Mouse (Mus musculus) kidney, postnatal 0 days (tissue): Measurements from ENCODE around the gene Slc6a20a. TPM values are rescaled to one million over a fixed set of nuclear protein-coding genes. Genes with fewer than 3 reads are reported as not detected.

Experiments used
- ATAC-seq: fragments of 200-750 bp; cut with Nextera tagmentation; replicated peaks from 2 replicates; pipeline ENCODE4 v1.8.0; 2017; ENCODE audit warnings: low read depth, moderate number of reproducible peaks, moderate TSS enrichment, moderate library complexity; ENCODE audit not compliant: low FRiP score
- DNase-seq: peaks from one replicate; pipeline ENCODE4 v3.0.0-alpha.2; 2016; ENCODE audit warnings: low spot score
- H3K27ac ChIP-seq: fragments of 300-500 bp; sonication (generic); 2 replicates; pipeline ENCODE4 v1.5.1; 2014; ENCODE audit warnings: mild to moderate bottlenecking
- H3K27me3 ChIP-seq: fragments of 300-500 bp; sonication (generic); 2 replicates; pipeline ENCODE4 v1.6.1; 2014; ENCODE audit warnings: low read length, mixed read lengths; ENCODE audit not compliant: insufficient read depth
- H3K36me3 ChIP-seq: fragments of 300-500 bp; sonication (generic); 2 replicates; pipeline ENCODE4 v1.6.1; 2014; ENCODE audit warnings: low read length, mixed read lengths; ENCODE audit not compliant: insufficient read depth
- H3K4me1 ChIP-seq: fragments of 300-500 bp; sonication (generic); replicated peaks from 2 replicates; pipeline ENCODE4 v1.6.1; 2014; ENCODE audit warnings: antibody characterized with exemption, low read length, mixed read lengths; ENCODE audit not compliant: insufficient read depth
- H3K4me2 ChIP-seq: fragments of 300-500 bp; sonication (generic); 2 replicates; pipeline ENCODE4 v1.6.1; 2014; ENCODE audit warnings: mild to moderate bottlenecking, low read length, moderate library complexity, mixed read lengths
- H3K4me3 ChIP-seq: fragments of 300-500 bp; sonication (generic); replicated peaks from 2 replicates; pipeline ENCODE4 v1.5.1; 2014; ENCODE audit warnings: low read depth, low read length
- H3K9ac ChIP-seq: fragments of 300-500 bp; sonication (generic); 2 replicates; pipeline ENCODE4 v1.6.1; 2014; ENCODE audit warnings: low read depth, low read length
- H3K9me3 ChIP-seq: fragments of 300-500 bp; sonication (generic); replicated peaks from 2 replicates; pipeline ENCODE4 v1.6.1; 2016; ENCODE audit warnings: low read length, inconsistent platforms, mixed read lengths
- CTCF ChIP-seq: IDR thresholded peaks from 2 replicates; pipeline ENCODE4 v1.5.1; 2016; ENCODE audit warnings: antibody characterized with exemption, low read depth, mild to moderate bottlenecking, moderate library complexity
- WGBS: fragments of 180-500 bp; shearing (Covaris S2); extraction: QIAGEN DNeasy Blood & Tissue Kit; methylation state at CpG from one replicate; pipeline ENCODE4 v1.1.7; 2014; 5-methylcytosine and 5-hydroxymethylcytosine counted together
- polyA plus RNA-seq: library from polyadenylated mRNA; unstranded; fragments of >200 nt; fragmentation: Nextera tagmentation; extraction: Ambion mirVana; gene quantifications from 2 replicates; pipeline ENCODE4 v1.2.1, GENCODE M21; 2015

The Slc6a20a gene
- polyA plus RNA-seq, 1 experiment from 2014 or later, result 2.2 TPM

GRCm38 (mm10) chr9:123709226-123709625 lies 30.5 kb upstream of the Slc6a20a start:
- no peak for ATAC-seq
- Histone ChIP-seq H3K4me2 (no peak overlapping the region), H3K4me1 (no peaks in the 10 kb centered on the region), H3K27ac (no peak overlapping the region), H3K4me3 (no peak overlapping the region), H3K9me3 (no peaks in the 10 kb centered on the region), H3K27me3 (no peaks in the 10 kb centered on the region), H3K9ac (no peak overlapping the region), H3K36me3 (peaks cover 23% of the 10 kb centered on the region; the same call in 1 of the 2 replicates)
- 37% methylated on average over 2 of the region's 2 CpGs for WGBS
- TF ChIP-seq CTCF, result peak; percentile 58
- peak; percentile 20 for DNase-seq

GRCm38 (mm10) chr9:123701822-123702221 lies 23.1 kb upstream of the Slc6a20a start:
- Histone ChIP-seq H3K9me3 (no peaks in the 10 kb centered on the region), H3K27me3 (no peaks in the 10 kb centered on the region), H3K9ac (no peak overlapping the region), H3K4me3 (no peak overlapping the region), H3K36me3 (peaks cover 15% of the 10 kb centered on the region; the same call in 1 of the 2 replicates), H3K4me1 (no peaks in the 10 kb centered on the region), H3K4me2 (no peak overlapping the region), H3K27ac (no peak overlapping the region)
- TF ChIP-seq CTCF, result no peak
- 88% methylated on average over 5 of the region's 5 CpGs for WGBS
- DNase-seq (no peak), ATAC-seq (no peak)

DNA sequence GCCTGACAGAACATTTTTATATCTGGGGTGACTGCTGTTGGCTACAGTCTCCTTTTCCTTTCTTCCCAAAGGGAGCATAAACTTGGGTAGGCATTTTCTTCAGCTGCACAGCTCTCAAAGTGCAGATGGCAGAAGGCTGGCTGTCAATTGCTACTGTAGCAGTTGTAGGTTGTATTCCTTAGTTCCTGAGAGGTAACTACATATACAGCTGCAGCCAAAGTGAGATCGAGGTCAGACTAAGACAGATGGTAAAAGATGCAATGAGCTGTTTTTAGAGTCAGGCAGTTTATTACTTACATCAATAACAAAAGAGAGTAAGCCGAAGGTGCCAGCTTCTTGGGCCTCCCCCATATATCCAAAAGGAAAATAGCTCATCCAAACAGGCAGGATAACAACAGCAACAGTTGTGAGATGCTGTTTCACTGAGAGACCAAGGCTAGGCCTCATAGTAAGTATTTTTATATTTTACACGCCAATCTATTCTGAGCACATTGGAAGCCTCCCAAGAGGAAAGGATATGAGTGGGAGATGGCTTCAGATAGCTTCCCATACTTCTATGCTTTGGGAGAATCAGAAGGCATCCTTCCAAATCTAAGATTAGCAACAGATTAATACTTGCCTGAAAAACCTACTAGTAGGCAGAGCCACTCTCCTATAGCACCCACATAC lies 17.1 kb upstream of the Slc6a20a start:
- ATAC-seq (no peak), DNase-seq (no peak)
- Histone ChIP-seq H3K9ac (no peak overlapping the region), H3K27me3 (no peaks in the 10 kb centered on the region), H3K4me1 (no peaks in the 10 kb centered on the region), H3K36me3 (peaks cover 7% of the 10 kb centered on the region; the same call in 1 of the 2 replicates), H3K27ac (no peak overlapping the region), H3K4me3 (no peak overlapping the region), H3K4me2 (no peak overlapping the region), H3K9me3 (no peaks in the 10 kb centered on the region)
- WGBS, result 77% methylated on average over 3 of the region's 3 CpGs
- TF ChIP-seq CTCF, result no peak

DNA sequence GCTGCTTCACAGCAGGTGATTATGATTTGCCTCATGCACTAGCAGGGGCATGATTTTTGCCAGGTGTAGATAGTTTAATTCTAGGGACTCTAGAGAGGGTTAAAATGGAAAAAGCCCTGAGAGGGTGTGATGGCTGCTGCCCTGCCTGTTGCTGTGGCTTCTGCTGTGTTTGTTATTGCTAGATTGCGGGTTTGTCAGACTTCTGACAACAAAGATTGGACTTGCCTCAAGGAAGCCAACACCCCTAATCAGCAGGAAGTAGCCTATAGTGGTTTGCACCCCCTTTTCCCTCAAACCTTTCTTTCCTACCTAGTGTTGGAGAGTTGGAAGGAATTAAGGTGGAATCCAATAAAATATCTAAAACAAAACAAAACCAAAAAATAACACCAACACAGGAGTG lies 9.5 kb upstream of the Slc6a20a start:
- no peak for TF ChIP-seq CTCF
- no peaks in the 10 kb centered on the region for H3K4me1 ChIP-seq
- no peak overlapping the region for H3K4me3 ChIP-seq
- H3K9ac ChIP-seq, result no peak overlapping the region
- H3K27me3 ChIP-seq, result no peaks in the 10 kb centered on the region
- ATAC-seq, result no peak
- no peak overlapping the region for H3K27ac ChIP-seq
- 73% methylated on average over 1 of the region's 1 CpGs for WGBS
- no peak for DNase-seq
- no peak overlapping the region for H3K4me2 ChIP-seq
- no peaks in the 10 kb centered on the region for H3K9me3 ChIP-seq
- peaks cover 5% of the 10 kb centered on the region; the same call in 1 of the 2 replicates for H3K36me3 ChIP-seq

DNA sequence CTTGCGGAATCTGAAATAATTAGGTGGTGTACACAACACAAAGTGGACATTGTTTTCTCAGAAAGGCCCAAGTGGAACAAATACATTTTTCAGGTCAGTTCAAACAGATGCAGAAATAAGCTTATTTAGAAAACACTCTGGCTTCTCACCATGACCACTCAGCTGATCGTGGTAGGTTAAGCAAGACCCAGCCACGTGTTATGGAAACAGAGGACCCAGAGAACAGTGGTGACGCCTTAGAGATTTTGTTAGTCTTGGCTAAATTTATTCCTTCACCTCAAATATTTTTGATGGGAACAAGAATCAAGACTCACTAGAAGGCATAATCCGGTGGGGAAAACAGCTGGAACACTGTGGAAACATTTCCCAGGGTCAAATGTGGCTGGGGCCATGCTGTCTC lies 7.5 kb upstream of the Slc6a20a start:
- Histone ChIP-seq H3K9me3 (no peaks in the 10 kb centered on the region), H3K27me3 (no peaks in the 10 kb centered on the region), H3K9ac (no peak overlapping the region), H3K27ac (no peak overlapping the region), H3K4me2 (no peak overlapping the region), H3K36me3 (no peaks in the 10 kb centered on the region), H3K4me3 (no peak overlapping the region), H3K4me1 (no peaks in the 10 kb centered on the region)
- ATAC-seq, result no peak
- TF ChIP-seq CTCF, result no peak
- no peak for DNase-seq
- 80% methylated on average over 5 of the region's 5 CpGs for WGBS

DNA sequence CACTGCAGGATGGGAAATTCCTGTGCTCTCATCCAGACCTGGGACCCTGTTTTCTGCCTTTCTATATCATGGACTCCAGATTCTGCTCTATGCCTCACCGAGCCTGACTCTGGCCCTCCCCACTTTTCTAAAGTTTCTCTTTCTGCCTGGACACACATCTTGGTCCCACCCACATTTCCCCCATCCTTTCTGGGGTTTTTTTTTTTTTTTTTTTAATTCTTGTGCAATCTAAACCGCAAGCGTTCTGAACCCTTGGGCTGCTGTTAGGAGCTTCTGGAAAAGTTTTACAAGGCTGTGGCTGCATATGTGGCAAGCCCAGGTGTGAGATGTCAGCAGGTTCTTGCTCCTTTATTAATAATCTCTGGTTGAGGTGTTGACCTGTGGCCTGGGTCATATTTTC lies 5.0 kb upstream of the Slc6a20a start:
- 38% methylated on average over 3 of the region's 3 CpGs for WGBS

More for the DNA sequence above, 5.0 kb upstream of the Slc6a20a start:
- 0 out of 2 replicates have a peak, but pooled peaks cover 8% of the 10 kb centered on the region for H3K27me3 ChIP-seq
- no peak overlapping the region for H3K27ac ChIP-seq
- no peak for TF ChIP-seq CTCF
- no peaks in the 10 kb centered on the region for H3K36me3 ChIP-seq
- DNase-seq (peak; percentile 12), ATAC-seq (no peak)
- H3K9ac ChIP-seq, result no peak overlapping the region
- 0 out of 2 replicates have a peak, but pooled peaks cover 2% of the 10 kb centered on the region for H3K4me1 ChIP-seq
- H3K4me2 ChIP-seq, result no peak overlapping the region
- H3K9me3 ChIP-seq, result no peaks in the 10 kb centered on the region
- no peak overlapping the region for H3K4me3 ChIP-seq
